Mouse (Mus musculus) brain, adult 10 weeks (tissue): Measurements from ENCODE around the gene Dnah2. TPM values are rescaled to one million over a fixed set of nuclear protein-coding genes. Genes with fewer than 3 reads are reported as not detected.

ENCODE experiments used
- polyA plus RNA-seq: library from polyadenylated mRNA; stranded (reverse); fragments of 350-450 nt; fragmentation: Illumina TruSeq; extraction: RNeasy Lipid Tissue Mini Kit (QIAGEN cat#74804); gene quantifications from one replicate; pipeline ENCODE4 v1.2.3, GENCODE M21; 2015; ENCODE audit warnings: low read depth, low replicate concordance

Gene Dnah2
- 1.4 TPM for polyA plus RNA-seq

GRCm38 (mm10) chr11:69549060-69549656 lies at the start of gene Dnah2:
TSS of gene Dnah2 (minus strand) at chr11:69549110.

GRCm38 (mm10) chr11:69580091-69580514 lies 31.2 kb upstream of the Dnah2 start, which contains the start of the genes Wrap53 and Trp53:
TSS of gene Wrap53 (minus strand) at chr11:69580255.
TSS of gene Trp53 (plus strand) at chr11:69580359.

GRCm38 (mm10) chr11:69559851-69560765 lies 11.2 kb upstream of the Dnah2 start, which contains the start of gene Efnb3:
TSS of gene Efnb3 (minus strand) at chr11:69560205.

GRCm38 (mm10) chr11:69413221-69414181 lies 135.4 kb downstream of the Dnah2 start, which contains the start of gene Kdm6b:
TSS of gene Kdm6b (minus strand) at chr11:69413675.

GRCm38 (mm10) chr11:69398059-69398458 lies 150.9 kb downstream of the Dnah2 start, which contains the start of gene Tmem88:
TSS of gene Tmem88 (minus strand) at chr11:69398234.

GRCm38 (mm10) chr11:69395235-69395633 lies 153.7 kb downstream of the Dnah2 start, which contains the start of the genes Naa38 and Cyb5d1:
TSS of gene Naa38 (plus strand) at chr11:69395487.
TSS of gene Cyb5d1 (minus strand) at chr11:69395631.

Other genes with a start within 250 kb of the Dnah2 start
- gene Cntrob, start 225.3 kb downstream of the Dnah2 start, polyA plus RNA-seq, result 16.5 TPM
- gene Trappc1, start 225.1 kb downstream of the Dnah2 start, polyA plus RNA-seq, result 92.5 TPM
- 83.2 TPM for gene Kcnab3, start 222.9 kb downstream of the Dnah2 start, polyA plus RNA-seq
- 217 TPM for gene Rnf227, start 208.6 kb downstream of the Dnah2 start, polyA plus RNA-seq
- 218 TPM for gene Chd3, start 179.7 kb downstream of the Dnah2 start, polyA plus RNA-seq
- gene Naa38, start 153.6 kb downstream of the Dnah2 start, polyA plus RNA-seq, result 175 TPM
- 37.8 TPM for gene Cyb5d1, start 153.5 kb downstream of the Dnah2 start, polyA plus RNA-seq
- 2.1 TPM for gene Tmem88, start 150.9 kb downstream of the Dnah2 start, polyA plus RNA-seq
- 8.6 TPM for gene Kdm6b, start 135.4 kb downstream of the Dnah2 start, polyA plus RNA-seq
- gene Efnb3, start 11.1 kb upstream of the Dnah2 start, polyA plus RNA-seq, result 78.5 TPM
- gene Wrap53, start 31.1 kb upstream of the Dnah2 start, polyA plus RNA-seq, result 12.1 TPM
- 21.0 TPM for gene Trp53, start 31.2 kb upstream of the Dnah2 start, polyA plus RNA-seq
- 372 TPM for gene Atp1b2, start 56.8 kb upstream of the Dnah2 start, polyA plus RNA-seq
- gene Shbg, start 68.8 kb upstream of the Dnah2 start, polyA plus RNA-seq, result not detected
- gene Sat2, start 72.9 kb upstream of the Dnah2 start, polyA plus RNA-seq, result 20.6 TPM
- gene Fxr2, start 83.9 kb upstream of the Dnah2 start, polyA plus RNA-seq, result 92.2 TPM
- gene Sox15, start 106.2 kb upstream of the Dnah2 start, polyA plus RNA-seq, result not detected
- 97.8 TPM for gene Mpdu1, start 113.5 kb upstream of the Dnah2 start, polyA plus RNA-seq
- 18.2 TPM for gene Cd68, start 117.0 kb upstream of the Dnah2 start, polyA plus RNA-seq
- gene Eif4a1, start 123.3 kb upstream of the Dnah2 start, polyA plus RNA-seq, result 435 TPM
- gene Senp3, start 133.0 kb upstream of the Dnah2 start, polyA plus RNA-seq, result 110 TPM
- 4.0 TPM for gene Tnfsf13, start 136.7 kb upstream of the Dnah2 start, polyA plus RNA-seq
- 14.5 TPM for gene Tnfsf12, start 146.7 kb upstream of the Dnah2 start, polyA plus RNA-seq
- 2.1 TPM for gene Tnfsfm13, start 147.0 kb upstream of the Dnah2 start, polyA plus RNA-seq
- gene Polr2a, start 209.5 kb upstream of the Dnah2 start, polyA plus RNA-seq, result 26.2 TPM
- gene Slc35g3, start 212.9 kb upstream of the Dnah2 start, polyA plus RNA-seq, result not detected
- gene Zbtb4, start 216.8 kb upstream of the Dnah2 start, polyA plus RNA-seq, result 61.8 TPM
- 0.61 TPM for gene Chrnb1, start 246.8 kb upstream of the Dnah2 start, polyA plus RNA-seq